Mouse (Mus musculus) lung, postnatal 4 days (tissue): ENCODE measurements at regions not wholly inside any gene's neighbourhood (a gene's known extent, or its start where the extent isn't known, plus 50 kb on each side); places are given as distances from the start of the nearest gene placed in this dataset.

Experiments
- DNase-seq, 2 experiments: peaks; one replicate each; pipeline ENCODE4 v3.0.0; 2021

DNA sequence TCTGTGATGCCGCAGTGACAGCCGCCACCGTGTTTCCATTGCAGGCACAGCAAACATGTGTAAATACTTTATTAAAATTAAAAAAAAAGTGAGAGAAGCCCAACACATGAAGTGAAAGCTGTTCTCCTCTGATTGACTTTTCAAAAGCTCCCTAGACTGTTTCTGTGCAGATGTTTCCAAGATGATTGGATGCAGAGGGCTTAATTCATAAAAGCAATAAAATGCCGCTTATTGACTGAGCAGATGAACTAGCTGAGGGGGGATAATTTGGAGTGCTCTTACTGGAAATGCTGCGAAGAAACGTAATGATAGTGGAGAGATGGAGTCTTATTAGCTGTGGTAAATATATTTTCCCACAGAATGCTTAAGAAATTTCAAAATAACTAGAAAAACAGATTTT, 170.4 kb downstream of the Rnf144a start:
- DNase-seq = no peak

DNA sequence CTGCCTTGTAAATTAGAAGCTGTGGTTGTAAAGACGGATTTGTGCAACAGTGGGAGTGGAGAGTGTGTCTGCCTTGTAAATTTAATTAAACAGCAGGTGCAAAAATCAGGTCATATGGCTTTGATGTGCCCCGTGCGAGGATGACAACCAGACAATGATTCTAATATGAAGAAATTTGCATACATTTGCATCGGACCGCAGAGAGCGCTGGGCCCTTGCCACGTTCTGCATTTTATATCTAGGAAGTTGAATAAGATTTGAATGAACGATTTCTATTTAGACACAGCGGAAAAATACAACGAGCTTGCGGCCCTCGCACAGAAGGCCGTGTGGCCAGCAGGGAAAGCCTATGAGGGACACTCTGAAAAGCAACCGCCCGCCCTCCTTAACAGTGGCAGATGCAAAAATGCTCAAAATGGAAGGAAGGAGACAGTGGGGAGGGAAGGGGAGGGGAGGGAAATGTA, 187.5 kb downstream of the Rnf144a start:
- DNase-seq = no peak

DNA sequence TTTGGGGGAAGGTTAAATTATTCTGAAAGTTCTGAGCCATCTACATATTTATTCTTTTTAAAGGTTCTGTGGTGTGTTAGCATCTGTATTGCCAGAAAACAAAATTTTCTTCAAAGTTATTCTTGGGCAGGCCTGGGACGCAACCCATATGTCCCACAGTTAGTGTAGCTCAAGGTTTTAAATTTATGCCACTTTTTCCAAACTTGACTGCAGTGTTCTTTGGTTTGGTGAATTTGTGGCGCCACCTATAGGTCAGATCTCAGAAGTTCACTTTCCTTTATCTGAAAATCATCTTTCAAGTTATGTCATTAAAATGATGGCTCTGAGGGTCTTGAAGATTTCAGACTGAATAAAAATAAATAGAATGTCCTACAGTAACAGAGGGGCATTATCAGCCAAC, 188.7 kb downstream of the Rnf144a start:
- DNase-seq = peak in 1 of 2 experiments; percentile 23

- no peak for DNase-seq
Observed at GRCm38 (mm10) chr12:26212447-26212846, 202.6 kb downstream of the Rnf144a start.

DNA sequence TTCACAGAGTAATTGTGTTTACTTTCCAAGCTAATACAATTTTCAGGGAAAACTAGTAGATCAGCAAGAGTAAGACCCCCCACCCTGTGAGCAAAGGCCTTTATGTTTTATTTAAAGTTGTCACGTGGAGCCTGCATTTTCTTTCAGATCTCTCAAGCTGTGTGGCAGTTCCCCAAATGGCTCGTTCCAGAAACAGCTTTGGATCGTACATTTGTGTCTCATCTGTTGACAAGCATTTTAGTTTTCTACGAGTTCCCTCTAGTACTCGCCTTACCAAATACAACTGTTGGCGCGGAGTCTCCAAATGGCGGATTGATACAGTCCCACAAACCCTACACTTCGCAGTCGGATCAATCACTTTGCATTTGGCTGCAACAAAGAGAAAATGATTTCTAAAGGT, 203.6 kb downstream of the Rnf144a start:
- DNase-seq = no peak

- DNase-seq = no peak
Observed at GRCm38 (mm10) chr12:26206751-26207150, 208.3 kb downstream of the Rnf144a start.

- no peak for DNase-seq
Observed at GRCm38 (mm10) chr12:26206036-26206435, 209.0 kb downstream of the Rnf144a start.

DNA sequence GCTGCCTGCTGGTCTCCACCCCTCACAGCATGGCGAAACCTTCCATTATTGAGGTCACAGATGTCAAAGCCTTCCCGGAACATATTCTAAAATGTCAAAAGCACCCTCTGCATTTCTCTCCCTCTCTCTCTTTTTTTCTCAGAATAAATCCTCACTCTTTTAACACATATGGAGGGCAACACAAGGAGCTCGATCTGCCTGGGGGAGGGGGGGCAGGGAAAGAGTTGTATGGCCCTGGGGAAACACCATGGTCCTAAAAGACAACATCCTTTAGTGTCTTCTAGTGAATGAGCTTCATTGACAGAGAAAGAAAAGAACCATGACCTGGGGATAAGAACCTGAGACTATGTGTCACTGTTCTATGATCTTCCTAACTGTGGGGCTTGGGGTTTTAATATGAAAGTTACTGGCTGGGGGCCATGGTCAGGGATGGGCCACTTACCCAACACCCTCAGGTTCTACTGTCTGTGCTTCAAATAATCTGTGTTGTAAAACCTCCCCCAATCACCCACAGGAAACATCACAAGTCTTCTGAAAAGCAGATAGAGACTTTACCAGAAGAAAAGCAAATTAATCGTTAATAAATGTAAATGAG, 223.0 kb downstream of the Rnf144a start:
- no peak for DNase-seq

- DNase-seq = peak in 1 of 2 experiments; percentile 36
Observed at GRCm38 (mm10) chr12:26191268-26191981, 223.6 kb downstream of the Rnf144a start.

DNA sequence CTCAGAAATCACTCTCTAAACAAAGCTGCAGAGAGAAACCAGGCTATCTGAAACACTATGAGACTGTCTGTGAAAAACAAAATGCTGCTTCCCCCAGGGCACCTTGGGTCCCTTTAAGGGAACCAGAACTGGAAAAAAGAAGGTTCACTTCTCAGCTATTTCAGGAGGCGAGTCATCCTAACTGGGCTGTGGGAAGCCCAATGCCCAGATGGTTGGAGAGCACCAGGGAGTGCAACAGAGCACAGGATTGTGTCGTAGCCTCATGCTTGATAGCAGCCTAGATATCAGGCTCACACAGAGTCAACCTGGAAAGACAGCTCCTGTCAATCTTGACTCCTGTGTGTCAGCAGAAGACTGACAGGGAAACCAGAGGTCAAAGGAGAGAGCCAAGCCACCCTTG, 226.1 kb downstream of the Rnf144a start:
- no peak for DNase-seq

DNA sequence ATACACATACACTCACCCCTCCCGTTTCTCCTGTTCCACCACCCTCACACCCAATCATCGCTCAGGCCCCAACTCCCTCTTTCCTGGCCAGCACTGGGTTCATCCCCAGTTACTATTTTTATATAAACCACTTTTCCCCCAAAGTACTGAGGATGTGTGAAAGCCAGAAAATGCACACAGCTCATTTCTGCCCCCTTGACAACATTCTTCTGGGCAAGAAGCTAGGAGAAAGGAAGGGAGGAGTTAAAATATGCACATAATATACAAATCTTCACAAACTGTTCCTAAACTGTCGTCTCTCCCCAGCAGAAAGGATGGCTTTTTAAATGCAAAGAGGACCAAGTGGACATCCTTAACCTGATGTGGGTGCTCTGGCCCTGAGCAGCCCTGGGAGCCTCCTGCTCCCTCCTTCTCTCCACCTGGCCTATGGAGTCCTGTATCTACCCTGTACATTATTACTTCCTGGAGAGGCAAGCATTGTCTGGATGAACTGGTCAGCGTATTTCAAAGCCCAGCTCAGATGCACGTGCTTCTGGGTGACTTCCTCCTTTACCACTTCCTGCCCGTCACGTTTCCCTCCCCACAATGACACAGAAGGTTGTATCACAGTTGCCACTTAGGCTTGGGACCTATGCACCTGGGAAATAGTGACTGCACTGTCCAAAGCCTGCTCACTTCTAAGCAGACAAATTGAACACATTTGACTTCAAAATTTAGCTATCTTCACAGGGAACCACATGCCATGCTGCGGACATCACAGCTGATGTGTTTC, 227.8 kb downstream of the Rnf144a start:
- no peak for DNase-seq

- DNase-seq = no peak
Observed at GRCm38 (mm10) chr12:26184701-26185460, 230.2 kb downstream of the Rnf144a start.

DNA sequence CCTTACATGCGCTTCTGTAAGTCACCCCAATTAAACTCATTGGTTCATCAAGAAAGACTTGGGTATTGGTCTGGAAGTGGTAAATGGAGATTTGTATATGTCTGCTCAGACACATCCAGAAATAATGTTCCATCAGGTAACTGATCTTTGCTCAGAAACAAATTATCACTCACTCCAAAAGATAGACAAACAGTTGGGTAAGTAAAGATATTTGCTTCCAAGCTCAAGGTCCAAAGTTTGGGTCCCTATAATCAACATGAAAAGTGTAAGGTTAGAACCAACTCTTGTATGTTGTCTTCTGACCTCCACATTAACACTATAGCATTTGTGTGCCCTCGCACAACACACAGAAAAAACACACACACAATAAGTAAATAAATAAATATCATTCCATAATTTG, 232.0 kb downstream of the Rnf144a start:
- DNase-seq = no peak

- no peak for DNase-seq
Observed at GRCm38 (mm10) chr12:26180846-26181245, 234.2 kb downstream of the Rnf144a start.

- no peak for DNase-seq
Observed at GRCm38 (mm10) chr12:26176231-26176662, 238.8 kb downstream of the Rnf144a start.

GRCm38 (mm10) chr12:26163416-26163815, 251.6 kb downstream of the Rnf144a start:
- DNase-seq = peak in 1 of 2 experiments; percentile 6

DNA sequence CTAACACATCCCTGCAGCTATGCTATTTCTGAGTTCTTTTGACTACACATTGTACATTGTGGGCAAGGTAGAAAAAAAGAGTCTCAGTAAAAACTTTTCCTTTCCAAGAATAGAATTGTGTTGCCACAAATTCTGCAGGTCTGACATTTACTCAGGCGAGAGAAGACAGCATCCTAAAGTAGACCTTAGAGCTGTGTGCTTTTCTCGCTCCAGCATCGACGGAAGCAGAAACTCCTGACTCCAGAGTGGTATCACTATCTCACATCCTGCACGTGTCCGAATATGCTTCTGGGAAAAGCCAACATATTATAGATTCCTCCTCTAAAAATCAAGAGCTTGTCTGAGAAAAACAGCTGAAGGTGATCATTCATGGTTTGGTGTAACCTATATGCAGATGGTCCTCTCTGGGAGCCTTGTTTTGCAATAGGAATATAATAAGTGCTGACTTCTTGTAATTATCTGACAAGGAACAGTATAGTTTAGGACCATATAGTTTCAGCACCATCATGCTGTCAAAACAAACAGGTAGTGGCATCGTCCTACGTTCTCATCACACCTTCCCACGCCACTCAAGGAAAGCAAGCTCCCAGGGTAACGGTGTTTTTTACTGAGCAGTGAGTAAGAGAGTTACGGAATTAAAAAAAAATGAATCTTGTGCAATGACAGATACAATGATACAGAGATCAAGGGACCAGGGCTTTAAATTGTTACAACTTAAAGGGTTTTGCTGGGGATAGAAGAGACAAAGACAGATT, 254.0 kb downstream of the Rnf144a start:
- DNase-seq = no peak

GRCm38 (mm10) chr12:26152992-26153391, 262.1 kb downstream of the Rnf144a start:
- DNase-seq = no peak

GRCm38 (mm10) chr12:26146336-26146735, 268.7 kb downstream of the Rnf144a start:
- DNase-seq = no peak

GRCm38 (mm10) chr12:26145085-26145714, 269.9 kb downstream of the Rnf144a start:
- DNase-seq = peak in 1 of 2 experiments; percentile 28

- DNase-seq = no peak
Observed at GRCm38 (mm10) chr12:26144616-26145015, 270.4 kb downstream of the Rnf144a start.

DNA sequence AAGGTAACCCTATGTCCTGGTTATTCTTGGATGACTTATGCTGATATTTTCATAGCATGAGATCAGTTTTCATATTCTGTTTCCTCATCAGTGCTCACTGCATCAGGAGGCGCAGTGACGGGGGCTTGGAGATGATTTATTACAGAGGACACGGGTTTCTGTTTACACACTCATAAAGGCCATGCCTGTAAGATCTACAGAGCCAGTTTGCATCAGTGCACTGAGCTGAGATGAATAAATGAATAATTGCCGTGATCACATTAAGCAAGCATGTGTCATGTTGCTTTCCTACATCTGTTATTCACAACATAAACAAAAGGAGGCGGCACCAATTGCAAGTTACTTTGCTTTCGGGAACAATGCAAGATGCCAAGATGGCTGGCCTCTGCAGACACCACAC, 271.6 kb downstream of the Rnf144a start:
- no peak for DNase-seq
